Mouse (Mus musculus): ENCODE data around the gene Pkm. TPM values are rescaled to one million over a fixed set of nuclear protein-coding genes. Genes with fewer than 3 reads are reported as not detected.
A peak's percentile ranks its signal among the peaks of the same experiment; 100 is the strongest.

The Pkm gene
- polyA plus RNA-seq, 1 experiment, result 408 TPM

DNA sequence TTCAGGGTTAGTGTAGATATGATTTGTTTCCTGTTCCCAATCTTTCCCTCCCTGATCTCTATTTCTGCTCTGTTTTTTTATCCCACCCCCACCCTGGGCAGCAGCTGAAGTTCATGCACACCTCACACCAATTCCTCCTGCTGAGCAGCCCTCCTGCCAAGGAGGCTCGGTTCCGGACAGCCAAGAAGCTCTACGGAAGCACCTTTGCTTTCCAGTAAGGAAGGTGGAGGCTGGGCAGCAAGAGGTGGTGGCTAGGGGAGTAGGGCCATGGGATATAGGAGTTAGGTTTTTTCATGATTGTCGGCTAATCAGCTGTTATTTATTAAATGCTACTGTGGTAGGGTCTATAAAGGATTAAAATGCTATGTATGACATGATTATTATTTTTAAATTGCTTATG, 16.2 kb upstream of the Pkm start:
- TF ChIP-seq CTCF (IDR thresholded peaks at IDR 0.05; ENCODE audit: extremely low read depth, insufficient read depth, insufficient read length, insufficient replicate concordance) (no peak), POLR2A (IDR thresholded peaks at IDR 0.05; ENCODE audit: low read depth, low read length) (no peak)
- Histone ChIP-seq H3K36me3 (ENCODE audit: control insufficient read depth, insufficient read depth, low read length) (peaks cover 23% of the 10 kb centered on the region), H3K4me1 (ENCODE audit: control insufficient read depth, insufficient read depth, insufficient read length) (no peaks in the 10 kb centered on the region), H3K27me3 (ENCODE audit: control insufficient read depth, insufficient read depth, low read length) (no peaks in the 10 kb centered on the region), H3K27ac (ENCODE audit: insufficient read depth, low read length) (no peak overlapping the region), H3K4me3 (ENCODE audit: extremely low read depth, insufficient read depth, insufficient read length) (no peak overlapping the region)
- DNase-seq (ENCODE audit: low read depth in 1 of 2, low spot score in 2 of 2), result no peak
- 96% methylated on average over 4 of the region's 4 CpGs for WGBS

DNA sequence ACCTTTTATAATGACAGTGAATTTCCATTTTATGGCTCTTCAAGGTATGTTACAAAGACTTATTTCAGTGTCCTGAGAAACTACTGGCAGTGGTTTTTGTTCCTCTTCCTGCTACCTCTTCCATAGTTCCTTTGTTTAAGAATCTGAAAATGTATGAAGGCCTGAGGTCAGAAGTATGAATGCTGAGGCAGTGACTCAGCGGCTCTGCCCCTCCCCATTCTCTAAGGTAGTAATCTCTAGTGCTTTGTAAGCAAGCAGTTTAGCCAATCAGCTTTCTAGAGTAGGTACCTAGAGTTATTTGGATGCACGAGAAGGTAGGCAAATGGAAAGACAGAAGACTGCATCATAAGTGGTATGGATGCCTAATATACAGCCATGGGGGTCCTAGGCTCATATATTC, 14.8 kb upstream of the Pkm start:
- no peak for TF ChIP-seq CTCF (IDR thresholded peaks at IDR 0.05; ENCODE audit: extremely low read depth, insufficient read depth, insufficient read length, insufficient replicate concordance)
- no peak for TF ChIP-seq POLR2A (IDR thresholded peaks at IDR 0.05; ENCODE audit: low read depth, low read length)
- Histone ChIP-seq H3K36me3 (ENCODE audit: control insufficient read depth, insufficient read depth, low read length) (peaks cover 20% of the 10 kb centered on the region), H3K27me3 (ENCODE audit: control insufficient read depth, insufficient read depth, low read length) (no peaks in the 10 kb centered on the region), H3K4me1 (ENCODE audit: control insufficient read depth, insufficient read depth, insufficient read length) (no peaks in the 10 kb centered on the region), H3K27ac (ENCODE audit: insufficient read depth, low read length) (no peak overlapping the region), H3K4me3 (ENCODE audit: extremely low read depth, insufficient read depth, insufficient read length) (no peak overlapping the region)
- no peak for DNase-seq (ENCODE audit: low read depth in 1 of 2, low spot score in 2 of 2)
- 82% methylated on average over 2 of the region's 2 CpGs for WGBS

DNA sequence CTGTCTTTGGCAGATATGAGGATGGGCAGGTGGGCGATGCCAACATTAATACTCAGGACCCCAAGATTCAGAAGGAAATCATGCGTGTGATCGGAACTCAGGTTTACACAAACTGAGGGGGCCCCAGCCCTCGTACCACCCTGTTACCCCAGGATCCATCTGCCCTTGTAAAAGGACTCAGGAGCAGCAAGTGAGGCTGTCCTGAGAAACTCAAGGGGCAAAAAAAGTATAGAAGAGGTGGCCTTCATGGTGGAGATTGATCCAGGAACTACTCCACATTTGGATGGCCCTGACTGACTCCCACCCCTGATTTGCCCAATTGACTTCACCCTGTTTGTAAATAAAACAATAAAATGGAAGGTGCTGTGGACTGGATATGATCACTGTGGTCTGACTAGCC, 6.3 kb upstream of the Pkm start:
- DNase-seq (ENCODE audit: low read depth in 1 of 2, low spot score in 2 of 2), result no peak
- Histone ChIP-seq H3K27me3 (ENCODE audit: control insufficient read depth, insufficient read depth, low read length) (no peaks in the 10 kb centered on the region), H3K4me3 (ENCODE audit: extremely low read depth, insufficient read depth, insufficient read length) (no peak overlapping the region), H3K4me1 (ENCODE audit: control insufficient read depth, insufficient read depth, insufficient read length) (no peaks in the 10 kb centered on the region), H3K36me3 (ENCODE audit: control insufficient read depth, insufficient read depth, low read length) (peaks cover 7% of the 10 kb centered on the region), H3K27ac (ENCODE audit: insufficient read depth, low read length) (no peak overlapping the region)
- no peak for TF ChIP-seq CTCF (IDR thresholded peaks at IDR 0.05; ENCODE audit: extremely low read depth, insufficient read depth, insufficient read length, insufficient replicate concordance)
- no peak for TF ChIP-seq POLR2A (IDR thresholded peaks at IDR 0.05; ENCODE audit: low read depth, low read length)
- WGBS, result 96% methylated on average over 4 of the region's 4 CpGs

DNA sequence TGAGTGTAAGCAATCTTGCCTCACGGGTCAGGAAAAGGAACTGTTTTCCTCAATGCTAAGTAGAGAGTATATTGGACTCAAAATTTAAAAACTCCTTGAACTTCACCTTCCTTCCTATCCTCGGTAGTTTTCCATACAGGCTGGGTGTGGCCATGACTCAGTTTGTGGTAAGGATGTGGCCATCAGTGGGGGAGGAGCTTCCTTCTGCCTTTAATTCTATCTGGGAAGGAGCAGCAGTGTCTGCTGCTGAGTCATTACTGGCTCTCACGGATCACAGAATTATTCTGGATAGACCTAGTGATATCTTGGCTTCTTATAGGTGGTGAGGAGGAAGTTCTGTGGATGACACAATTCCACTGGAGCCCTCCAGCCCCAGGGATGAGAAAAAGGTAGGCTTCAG, 2.8 kb upstream of the Pkm start:
- Histone ChIP-seq H3K4me3 (ENCODE audit: extremely low read depth, insufficient read depth, insufficient read length) (no peak overlapping the region), H3K4me1 (ENCODE audit: control insufficient read depth, insufficient read depth, insufficient read length) (peaks cover 7% of the 10 kb centered on the region; the same call in 1 of the 2 replicates), H3K27ac (ENCODE audit: insufficient read depth, low read length) (no peak overlapping the region), H3K27me3 (ENCODE audit: control insufficient read depth, insufficient read depth, low read length) (no peaks in the 10 kb centered on the region), H3K36me3 (ENCODE audit: control insufficient read depth, insufficient read depth, low read length) (peaks cover 7% of the 10 kb centered on the region)
- no peak for DNase-seq (ENCODE audit: low read depth in 1 of 2, low spot score in 2 of 2)
- WGBS, result 11% methylated on average over 3 of the region's 3 CpGs
- TF ChIP-seq POLR2A (IDR thresholded peaks at IDR 0.05; ENCODE audit: low read depth, low read length) (no peak), CTCF (IDR thresholded peaks at IDR 0.05; ENCODE audit: extremely low read depth, insufficient read depth, insufficient read length, insufficient replicate concordance) (no peak)

DNA sequence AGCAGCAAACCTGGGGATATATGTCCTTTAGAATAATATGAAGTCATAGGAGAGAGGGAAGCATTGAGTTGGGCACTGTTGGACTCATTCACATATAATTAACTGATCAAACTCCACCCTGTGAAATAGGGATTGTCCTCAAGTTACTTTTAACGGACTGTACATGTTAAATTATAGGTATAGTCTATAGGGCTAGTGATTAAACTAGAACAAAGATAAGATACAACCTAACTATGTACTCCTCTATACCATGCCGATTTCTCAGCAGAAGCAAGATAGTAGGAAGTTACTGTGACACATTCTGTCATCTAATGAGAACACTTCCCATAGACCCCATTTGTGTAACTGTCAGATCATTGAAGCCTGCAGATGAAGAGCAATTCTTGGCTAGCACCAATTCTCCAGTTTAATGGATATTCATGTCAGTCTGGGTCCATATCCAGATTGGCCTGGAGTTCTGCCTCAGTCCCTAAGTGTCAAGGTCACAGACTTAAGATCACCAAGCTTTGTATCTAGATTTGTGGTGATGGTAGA, 1.7 kb upstream of the Pkm start:
- Histone ChIP-seq H3K4me3 (ENCODE audit: extremely low read depth, insufficient read depth, insufficient read length) (no peak overlapping the region), H3K4me1 (ENCODE audit: control insufficient read depth, insufficient read depth, insufficient read length) (peaks cover 10% of the 10 kb centered on the region; the same call in 1 of the 2 replicates), H3K27ac (ENCODE audit: insufficient read depth, low read length) (no peak overlapping the region), H3K36me3 (ENCODE audit: control insufficient read depth, insufficient read depth, low read length) (peaks cover 5% of the 10 kb centered on the region), H3K27me3 (ENCODE audit: control insufficient read depth, insufficient read depth, low read length) (no peaks in the 10 kb centered on the region)
- no peak for TF ChIP-seq CTCF (IDR thresholded peaks at IDR 0.05; ENCODE audit: extremely low read depth, insufficient read depth, insufficient read length, insufficient replicate concordance)
- 79% methylated on average over 2 of the region's 2 CpGs for WGBS
- no peak for DNase-seq (ENCODE audit: low read depth in 1 of 2, low spot score in 2 of 2)

DNA sequence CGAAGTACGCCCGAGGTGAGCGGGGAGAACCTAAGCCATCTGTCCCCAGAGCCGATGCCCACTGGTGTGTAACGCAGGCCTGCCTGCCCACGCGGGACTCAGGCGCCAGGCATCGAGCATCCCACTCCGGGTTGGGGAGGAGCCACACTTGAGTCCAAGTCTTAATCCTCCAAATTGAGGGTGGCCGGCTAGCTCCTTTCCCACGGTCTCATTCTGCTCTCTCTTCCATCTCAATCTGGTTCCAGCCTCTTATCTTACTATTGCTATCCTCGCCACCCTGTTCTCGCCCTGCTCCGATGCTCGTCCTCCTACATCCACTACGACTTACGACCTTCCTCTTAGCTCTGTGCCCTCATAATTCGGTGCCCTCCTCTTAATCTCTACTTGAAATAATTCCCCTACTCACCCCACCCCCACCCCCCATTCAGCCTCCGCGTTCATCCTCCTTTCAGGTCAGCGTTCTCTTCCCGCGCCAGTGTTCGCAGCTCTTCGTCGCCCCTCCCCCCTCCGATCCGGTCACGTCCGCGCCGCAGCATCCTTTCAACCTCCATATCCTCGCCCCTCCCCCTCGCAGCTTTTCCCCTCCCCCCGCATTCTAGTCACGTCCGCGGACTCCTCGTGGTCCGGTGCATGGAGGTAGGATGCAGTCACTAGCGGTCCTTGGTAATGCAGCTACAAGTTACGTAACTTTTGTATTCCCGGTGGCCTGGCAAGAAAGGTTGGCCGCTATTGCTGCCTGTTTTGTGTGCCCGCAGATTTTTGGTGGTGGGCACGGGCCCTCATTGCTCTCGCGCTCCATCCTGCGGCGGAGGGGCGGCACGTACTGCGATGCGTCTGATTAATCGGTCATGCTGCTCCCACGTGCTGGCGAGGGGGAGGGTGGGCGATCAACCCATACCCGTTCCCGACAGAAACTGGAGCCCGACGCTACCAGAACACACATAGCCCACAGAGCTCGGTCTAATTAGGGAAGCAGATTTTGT, 758 bp downstream of the Pkm start:
- H3K4me3 ChIP-seq (ENCODE audit: extremely low read depth, insufficient read depth, insufficient read length), result peak overlapping the region; percentile 96
- no peaks in the 10 kb centered on the region for H3K36me3 ChIP-seq (ENCODE audit: control insufficient read depth, insufficient read depth, low read length)
- peak; percentile 51 to 68 for DNase-seq (ENCODE audit: low read depth in 1 of 2, low spot score in 2 of 2)
- peak overlapping the region; percentile 89 for H3K27ac ChIP-seq (ENCODE audit: insufficient read depth, low read length)
- peaks cover 15% of the 10 kb centered on the region; the same call in 1 of the 2 replicates for H3K4me1 ChIP-seq (ENCODE audit: control insufficient read depth, insufficient read depth, insufficient read length)
- H3K27me3 ChIP-seq (ENCODE audit: control insufficient read depth, insufficient read depth, low read length), result no peaks in the 10 kb centered on the region
- under 1% methylated on average over 65 of the region's 65 CpGs for WGBS
- no peak for TF ChIP-seq POLR2A (IDR thresholded peaks at IDR 0.05; ENCODE audit: low read depth, low read length)
- TF ChIP-seq CTCF (IDR thresholded peaks at IDR 0.05; ENCODE audit: extremely low read depth, insufficient read depth, insufficient read length, insufficient replicate concordance), result 0 out of 2 replicates have a peak, but pooled peaks have one; percentile 7
